Mouse (Mus musculus): ENCODE data around the gene Gm10100.

GRCm38 (mm10) chr10:77753448-77753847 is 27.2 kb downstream of the Gm10100 start:
- TF ChIP-seq EP300 (IDR thresholded peaks at IDR 0.05; ENCODE audit: insufficient read depth, low read depth, low read length) (no peak), POLR2A (IDR thresholded peaks at IDR 0.05; ENCODE audit: insufficient read depth, low read depth, low read length) (no peak), CTCF (IDR thresholded peaks at IDR 0.05) (peak; percentile 31)
